Mouse (Mus musculus) gastrocnemius, adult 18-20 months (tissue): ENCODE results near the gene Olfr460. TPM values are rescaled to one million over a fixed set of nuclear protein-coding genes. Genes with fewer than 3 reads are reported as not detected.
"Not testable (repeated sequence)": the region's sequence is repeated elsewhere in the genome, so short reads cannot be mapped to it uniquely, and the experiment has no call there.

Experiments used
- DNase-seq: peaks from one replicate; pipeline ENCODE4 v3.0.0; 2021; ENCODE audit warnings: low spot score
- long read RNA-seq, 2 experiments: library from polyadenylated mRNA; stranded (forward); transcript quantifications; one replicate each; pipeline ENCODE4 v2.0.0; 2021
- total RNA-seq, 2 experiments: library from RNA; stranded (reverse); gene quantifications; 2 replicates each; pipeline ENCODE4 v1.2.3; 2021

Olfr460 gene
- total RNA-seq, result not detected
- long read RNA-seq, experiment 1, result 0 reads
- long read RNA-seq, experiment 2, result 0 reads

DNA sequence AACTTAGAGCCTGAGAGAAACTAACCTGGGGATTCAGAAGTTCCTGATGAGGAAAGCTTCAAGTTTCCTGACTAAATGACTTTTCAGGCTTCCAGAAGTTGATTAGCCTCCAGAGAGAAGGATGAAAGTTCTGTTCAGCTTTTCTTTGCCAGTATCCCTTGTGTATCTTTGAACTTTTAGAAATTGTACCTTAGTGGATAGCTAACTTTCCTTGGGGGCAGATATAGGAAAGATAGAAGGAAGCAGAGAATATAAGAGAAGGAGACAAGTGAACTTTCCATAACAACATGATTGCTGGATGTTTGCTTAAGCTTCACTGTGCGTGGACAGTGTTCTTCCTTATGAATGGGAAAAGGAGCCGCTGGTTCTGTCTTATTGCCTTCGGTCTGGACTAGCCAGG lies at the start of gene Olfr460:
Gene Olfr460, plus strand, starts transcription at position 301 of the 400 bp plus-strand sequence.
- DNase-seq, result no peak

DNA sequence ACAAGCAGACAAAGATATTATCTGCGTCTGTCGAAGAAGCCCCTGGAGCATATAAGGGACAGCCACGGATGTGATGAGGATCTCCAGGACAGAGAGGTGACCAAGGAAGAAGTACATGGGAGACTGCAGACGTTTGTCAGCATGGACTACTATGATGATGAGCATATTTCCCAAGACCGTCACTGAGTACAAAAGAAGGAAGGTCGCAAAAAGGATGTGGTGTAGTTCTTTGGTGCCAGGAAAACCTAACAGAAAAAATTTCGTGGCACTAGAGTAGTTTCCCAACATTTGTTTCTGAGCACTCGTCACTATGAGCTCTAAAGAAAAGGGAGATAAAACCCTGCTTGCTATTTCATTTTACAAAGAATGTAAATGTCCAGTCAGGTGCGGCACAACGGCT lies 24.6 kb upstream of the Olfr460 start:
- no peak for DNase-seq

GRCm38 (mm10) chr6:40554950-40555349 lies 14.3 kb upstream of the Olfr460 start, which contains the start of gene Olfr461:
Olfr461 (minus strand) TSS chr6:40555050.
- no peak for DNase-seq

DNA sequence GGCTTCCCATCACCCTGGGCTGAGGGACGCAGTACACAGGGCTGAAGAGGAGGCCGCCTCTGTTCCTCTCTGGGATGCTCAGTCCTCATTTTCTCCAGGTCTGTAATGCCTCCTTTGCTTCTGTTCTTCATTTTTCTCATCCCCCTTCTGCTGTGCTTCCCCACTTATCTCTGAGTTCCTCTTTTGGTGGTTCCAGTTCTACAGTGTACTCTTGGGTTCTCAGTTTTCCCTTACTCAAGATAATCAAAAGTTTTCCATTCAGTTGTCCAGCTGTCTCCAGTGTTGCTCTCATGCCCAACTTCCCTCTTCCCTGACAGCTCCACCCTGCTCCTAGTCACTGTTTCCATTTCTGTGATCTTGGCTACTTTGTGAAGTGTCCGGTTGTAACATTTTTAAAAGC lies 4.3 kb downstream of the Olfr460 start:
- no peak for DNase-seq

DNA sequence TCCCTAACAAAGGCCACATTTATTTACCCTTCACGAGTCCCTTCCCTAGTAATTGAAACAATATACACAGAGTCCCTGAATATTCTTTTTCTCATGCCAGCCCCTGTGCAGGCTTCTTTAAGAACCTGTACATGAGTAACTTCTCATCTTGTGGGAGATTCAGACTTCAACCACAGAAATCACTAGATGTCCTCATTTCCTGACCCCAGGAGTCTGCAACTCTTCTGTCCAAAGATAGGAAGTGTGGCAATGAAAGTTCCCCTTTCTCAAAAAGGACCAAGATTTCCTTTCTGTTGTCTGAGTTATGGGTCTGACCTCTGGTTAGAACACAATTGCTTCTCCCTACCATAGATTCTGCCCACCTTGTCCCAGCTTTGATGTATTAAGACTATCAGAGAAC lies 7.0 kb downstream of the Olfr460 start:
- DNase-seq, result no peak

GRCm38 (mm10) chr6:40584336-40584735 lies 15.0 kb downstream of the Olfr460 start:
- DNase-seq, result no peak

DNA sequence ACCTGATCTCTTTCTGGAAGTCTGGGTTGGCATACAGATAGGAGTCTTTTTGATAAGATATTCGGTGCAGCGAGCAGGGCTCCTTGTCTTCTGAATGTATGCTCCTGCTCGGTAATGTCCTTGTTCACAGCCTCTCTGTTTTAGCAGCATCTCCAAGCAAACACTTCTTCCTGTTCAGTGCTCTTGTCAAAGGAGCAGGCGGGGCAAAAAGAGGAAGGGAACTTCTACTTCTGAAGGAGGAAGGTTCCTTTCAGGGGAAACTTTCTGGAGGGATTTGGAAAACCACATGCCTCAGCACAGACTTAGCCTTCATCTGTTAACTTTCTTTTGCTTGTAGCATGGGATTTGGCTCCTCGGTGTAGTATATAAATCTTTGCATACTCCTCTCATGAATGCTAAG lies 16.4 kb downstream of the Olfr460 start, which contains the start of gene Clec5a:
Gene Clec5a, minus strand, starts transcription at position 177 of the 400 bp plus-strand sequence.
- no peak for DNase-seq

DNA sequence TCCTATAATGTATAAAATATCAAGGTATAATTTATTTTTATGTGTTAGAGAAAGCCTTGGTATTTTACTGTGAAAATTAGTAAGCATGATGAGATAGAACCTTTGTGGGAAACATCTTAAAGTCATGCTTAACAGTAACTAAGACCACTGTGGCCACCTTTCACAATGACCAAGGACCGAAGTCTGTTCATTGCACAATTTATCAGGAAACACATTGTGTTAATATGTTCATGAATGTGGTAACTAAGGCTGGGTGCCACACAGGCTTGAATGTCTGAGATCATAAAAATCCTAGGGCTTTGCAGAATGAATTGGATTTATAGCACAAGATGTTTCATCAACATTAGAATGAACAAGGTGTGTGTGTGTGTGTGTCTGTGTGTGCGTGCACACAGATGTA lies 19.1 kb downstream of the Olfr460 start:
- DNase-seq, result no peak

- DNase-seq, result no peak
These were observed 25.7 kb downstream of the Olfr460 start for GRCm38 (mm10) chr6:40594804-40595550.

- not testable (repeated sequence) for DNase-seq
These were observed 29.3 kb downstream of the Olfr460 start for GRCm38 (mm10) chr6:40598546-40598945.

- DNase-seq, result no peak
These were observed 38.1 kb downstream of the Olfr460 start for GRCm38 (mm10) chr6:40607431-40607830.

- no peak for DNase-seq
These were observed 41.0 kb downstream of the Olfr460 start for GRCm38 (mm10) chr6:40610244-40610643.

- no peak for DNase-seq
These were observed 44.1 kb downstream of the Olfr460 start, which contains the start of gene Tas2r138 for GRCm38 (mm10) chr6:40613260-40613852. Tas2r138 (minus strand) TSS chr6:40613310.

DNA sequence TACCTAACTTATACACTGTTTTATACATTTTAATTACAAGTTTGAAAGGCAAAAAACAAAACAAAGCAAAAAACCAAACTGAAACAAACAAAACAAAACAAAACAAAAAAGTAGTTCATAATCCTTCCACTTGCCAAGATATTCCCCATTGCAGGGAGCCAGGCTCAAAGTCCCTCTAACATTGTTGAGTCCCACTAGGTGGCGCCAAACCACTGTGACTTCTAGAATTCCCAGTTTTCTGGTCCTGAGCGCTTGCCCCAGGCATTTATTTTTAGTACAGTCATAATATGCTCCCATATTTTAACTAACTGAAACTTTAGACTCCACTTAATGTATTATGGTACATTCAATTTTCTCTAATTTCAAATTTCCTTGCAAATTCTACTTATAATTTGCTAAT lies 48.7 kb downstream of the Olfr460 start:
- DNase-seq, result peak; percentile 46

Other genes starting within 250 kb of the Olfr460 start
- 1 to 10 TPM; 6.1 TPM for gene Agk, start 244.3 kb upstream of the Olfr460 start, total RNA-seq
- gene E330009J07Rik, start 133.4 kb upstream of the Olfr460 start, total RNA-seq, result 1 to 10 TPM in 1 of 2 experiments, under 1 TPM in 1; 0.64 to 1.2 TPM
- not detected for gene Wee2, start 130.4 kb upstream of the Olfr460 start, total RNA-seq
- 10 to 100 TPM; 21.1 to 23.8 TPM for gene Ssbp1, start 98.1 kb upstream of the Olfr460 start, total RNA-seq
- gene Tas2r137, start 78.3 kb upstream of the Olfr460 start, total RNA-seq, result not detected
- not detected for gene Tas2r108, start 76.0 kb upstream of the Olfr460 start, total RNA-seq
- gene Prss37, start 50.0 kb upstream of the Olfr460 start, total RNA-seq, result not detected
- gene Olfr461, start 14.4 kb upstream of the Olfr460 start, total RNA-seq, result not detected
- gene Clec5a, start 16.3 kb downstream of the Olfr460 start, total RNA-seq, result under 1 TPM in 1 of 2 experiments, not detected in 1; 0.21 TPM
- gene Tas2r138, start 43.8 kb downstream of the Olfr460 start, total RNA-seq, result not detected
- under 1 TPM; 0.38 to 0.50 TPM for gene Mgam, start 59.3 kb downstream of the Olfr460 start, total RNA-seq